Mouse (Mus musculus): Measurements from ENCODE around the gene Fmnl2.

Fmnl2 gene

GRCm38 (mm10) chr2:52864635-52865034 is 7.0 kb downstream of the Fmnl2 start:
- no peak for ATAC-seq (ENCODE audit: low TSS enrichment)

- no peak for ATAC-seq (ENCODE audit: low TSS enrichment)
Measured at GRCm38 (mm10) chr2:52866151-52866550, 8.5 kb downstream of the Fmnl2 start.

DNA sequence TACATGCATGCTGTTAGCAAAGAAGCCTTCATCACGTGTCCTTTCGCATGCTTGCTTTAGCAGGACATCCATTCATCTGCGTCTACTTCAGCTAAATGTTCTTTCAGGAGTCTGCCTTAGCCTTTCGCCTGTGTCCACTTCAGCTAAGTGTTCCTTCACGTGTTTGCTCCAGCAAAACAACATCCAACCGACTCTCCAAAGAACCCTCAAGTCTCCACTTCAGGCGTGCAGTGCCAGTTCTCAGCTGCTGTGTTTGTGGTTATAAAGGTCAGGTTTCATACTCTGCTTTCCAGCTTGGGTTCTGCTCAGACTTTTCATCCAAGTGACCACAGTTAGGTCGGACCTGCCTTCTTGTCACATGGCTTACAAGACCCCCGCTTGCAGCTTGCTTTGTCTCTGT is 10.1 kb downstream of the Fmnl2 start:
- no peak for ATAC-seq (ENCODE audit: low TSS enrichment)

DNA sequence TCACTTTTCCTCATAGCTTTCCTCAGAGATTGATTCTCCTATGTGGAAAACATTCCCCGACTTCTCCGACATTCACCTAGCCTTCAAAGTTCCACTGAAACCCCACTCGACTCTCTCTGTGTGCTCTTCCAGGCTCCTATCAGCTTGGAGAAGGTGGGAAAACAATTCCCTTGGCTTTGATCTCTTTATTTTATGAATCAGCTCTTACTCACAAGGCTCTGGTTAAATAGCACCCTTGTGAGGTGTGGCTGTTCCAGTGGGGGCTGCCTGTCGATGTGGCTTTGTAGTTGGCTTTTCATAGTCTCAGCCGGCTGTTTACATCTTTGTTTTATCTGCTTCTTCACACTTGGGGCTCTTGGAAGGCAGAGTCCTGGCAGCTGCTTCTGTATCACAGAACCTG is 10.5 kb downstream of the Fmnl2 start:
- no peak for ATAC-seq (ENCODE audit: low TSS enrichment)

DNA sequence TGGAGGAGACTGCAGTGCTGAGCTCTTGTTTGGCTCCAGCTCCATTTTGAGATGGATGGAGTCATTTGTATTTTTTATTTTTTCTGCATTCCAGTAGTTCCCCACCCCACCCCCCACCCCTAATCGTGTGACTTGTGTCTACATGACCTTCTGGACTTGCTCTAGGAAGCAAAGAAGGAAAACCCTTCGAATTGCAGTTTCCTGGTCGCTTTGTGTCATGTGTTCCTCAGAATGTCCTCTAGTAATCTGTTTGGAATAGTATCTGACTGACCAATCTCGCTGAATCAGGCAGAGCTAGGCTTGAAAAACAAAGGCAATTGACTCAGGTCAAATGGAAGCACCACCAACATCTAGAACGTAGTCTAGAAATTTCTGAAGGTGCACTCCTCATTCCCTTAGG is 15.0 kb downstream of the Fmnl2 start:
- ATAC-seq (ENCODE audit: low TSS enrichment), result no peak

GRCm38 (mm10) chr2:52873276-52874063 is 15.8 kb downstream of the Fmnl2 start:
- ATAC-seq (ENCODE audit: low TSS enrichment), result peak; percentile 47; the same call in 1 of the 2 replicates

GRCm38 (mm10) chr2:52874721-52875120 is 17.1 kb downstream of the Fmnl2 start:
- ATAC-seq (ENCODE audit: low TSS enrichment), result no peak

GRCm38 (mm10) chr2:52875801-52876200 is 18.1 kb downstream of the Fmnl2 start:
- ATAC-seq (ENCODE audit: low TSS enrichment), result no peak

- no peak for ATAC-seq (ENCODE audit: low TSS enrichment)
Measured at GRCm38 (mm10) chr2:52883401-52883800, 25.7 kb downstream of the Fmnl2 start.

GRCm38 (mm10) chr2:52884082-52884481 is 26.4 kb downstream of the Fmnl2 start:
- ATAC-seq (ENCODE audit: low TSS enrichment), result no peak

DNA sequence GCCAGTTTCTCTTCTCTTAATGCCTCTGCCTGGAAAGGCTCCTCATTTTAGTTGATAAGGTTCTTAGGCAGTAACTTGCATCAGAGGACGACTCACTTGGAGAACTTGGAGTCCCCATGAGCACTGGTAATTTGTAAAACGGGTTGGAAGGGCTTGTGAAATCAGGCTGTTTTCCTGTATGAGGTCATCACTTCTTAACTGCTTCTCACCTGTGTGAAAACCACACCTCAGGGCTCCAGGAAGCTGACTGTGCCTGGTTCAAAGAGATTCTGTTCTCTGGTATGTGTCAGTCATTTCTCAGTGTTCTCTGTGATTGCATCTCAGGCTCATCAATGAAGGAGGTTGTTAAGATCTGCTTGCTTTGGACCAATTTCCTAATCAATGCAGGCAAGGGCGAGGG is 27.4 kb downstream of the Fmnl2 start:
- no peak for ATAC-seq (ENCODE audit: low TSS enrichment)

DNA sequence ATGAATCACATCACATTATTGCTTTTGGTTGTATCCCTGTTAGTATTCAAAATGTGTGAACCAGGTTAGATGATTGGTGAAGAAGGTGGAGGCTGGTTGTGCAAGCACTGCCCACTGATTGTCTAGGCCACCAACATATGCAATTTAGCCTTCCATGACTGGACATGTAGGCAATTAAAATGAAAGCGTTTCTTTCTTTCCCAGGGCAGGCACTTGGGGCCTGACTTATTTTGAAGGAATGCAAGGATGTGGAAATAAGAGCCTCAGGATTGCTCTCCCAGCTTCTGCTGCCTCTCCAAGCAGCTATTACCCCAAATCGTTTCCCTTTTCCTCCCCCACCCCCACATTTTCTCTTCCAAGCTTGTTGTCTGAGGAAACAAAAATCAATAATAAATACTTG is 29.6 kb downstream of the Fmnl2 start:
- no peak for ATAC-seq (ENCODE audit: low TSS enrichment)

- no peak for ATAC-seq (ENCODE audit: low TSS enrichment)
Measured at GRCm38 (mm10) chr2:52891115-52891514, 33.5 kb downstream of the Fmnl2 start.

DNA sequence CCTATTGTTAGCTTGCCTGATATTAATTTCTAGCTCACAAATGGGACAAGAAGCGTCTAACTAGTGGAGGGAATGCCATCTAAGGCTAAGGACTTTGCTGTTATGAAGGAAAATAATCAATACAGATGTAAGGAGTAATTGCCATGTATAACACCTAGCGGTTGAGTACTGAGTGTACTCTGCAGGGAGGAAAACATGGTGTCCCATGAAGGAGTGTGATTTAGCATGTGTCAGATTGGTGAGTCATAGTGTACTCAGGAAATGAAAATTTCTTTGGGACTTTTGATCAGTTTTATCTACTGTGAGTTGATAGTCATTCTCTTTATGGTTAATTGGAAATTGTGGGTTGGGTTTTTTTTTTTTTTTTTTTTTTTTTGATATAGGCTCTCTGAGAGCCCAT is 34.1 kb downstream of the Fmnl2 start:
- no peak for ATAC-seq (ENCODE audit: low TSS enrichment)

DNA sequence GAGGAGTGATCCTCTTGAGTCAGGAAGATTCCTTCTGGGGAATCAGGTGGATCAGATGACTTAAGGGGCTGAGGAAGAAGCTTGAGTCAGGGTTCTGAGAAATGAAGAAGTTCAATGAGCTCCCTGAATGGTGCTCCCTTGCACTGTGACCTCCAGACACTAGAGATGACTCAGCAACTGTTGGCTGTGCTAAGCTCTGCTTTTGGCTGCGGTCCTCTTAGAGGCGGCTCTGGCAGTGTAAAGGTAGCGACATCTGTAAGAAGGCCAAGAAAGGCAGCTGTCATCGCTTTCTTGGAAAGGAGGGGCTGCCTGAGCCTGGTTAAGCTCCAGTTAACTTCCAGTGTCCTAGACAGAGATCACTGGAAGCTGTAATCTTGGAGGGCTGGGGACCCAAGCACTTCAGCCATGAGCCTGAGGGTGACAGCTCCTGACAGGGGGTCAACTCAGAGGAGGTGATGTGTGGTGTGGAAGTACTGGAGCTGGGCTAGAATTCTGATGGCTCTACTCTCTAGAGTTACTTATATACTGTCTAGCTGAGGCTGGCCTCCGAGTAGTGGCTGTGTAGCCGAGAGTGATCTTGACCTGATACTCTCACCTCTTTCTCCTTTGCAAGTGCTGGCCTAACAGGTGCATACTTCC is 37.4 kb downstream of the Fmnl2 start:
- 0 out of 2 replicates have a peak, but pooled peaks have one; percentile 32 for ATAC-seq (ENCODE audit: low TSS enrichment)

DNA sequence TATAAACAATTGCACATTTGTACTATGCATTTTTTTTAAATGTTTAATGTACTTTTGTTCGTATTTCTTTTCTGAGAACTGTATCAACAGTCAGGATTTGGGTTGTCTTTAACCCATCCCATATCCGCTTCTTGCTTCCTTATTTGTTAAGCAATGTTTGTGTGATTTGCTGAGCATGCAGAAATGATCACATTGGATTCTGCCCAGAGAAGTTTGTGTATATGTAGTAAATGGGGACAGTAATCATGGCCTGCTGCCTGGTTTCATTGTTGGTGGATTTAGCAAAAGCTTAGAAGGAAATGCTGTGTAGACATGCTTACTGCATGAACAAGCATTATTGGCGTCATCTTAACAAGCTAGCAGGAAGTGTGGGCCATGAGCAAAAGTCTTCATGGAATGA is 39.3 kb downstream of the Fmnl2 start:
- ATAC-seq (ENCODE audit: low TSS enrichment), result no peak

DNA sequence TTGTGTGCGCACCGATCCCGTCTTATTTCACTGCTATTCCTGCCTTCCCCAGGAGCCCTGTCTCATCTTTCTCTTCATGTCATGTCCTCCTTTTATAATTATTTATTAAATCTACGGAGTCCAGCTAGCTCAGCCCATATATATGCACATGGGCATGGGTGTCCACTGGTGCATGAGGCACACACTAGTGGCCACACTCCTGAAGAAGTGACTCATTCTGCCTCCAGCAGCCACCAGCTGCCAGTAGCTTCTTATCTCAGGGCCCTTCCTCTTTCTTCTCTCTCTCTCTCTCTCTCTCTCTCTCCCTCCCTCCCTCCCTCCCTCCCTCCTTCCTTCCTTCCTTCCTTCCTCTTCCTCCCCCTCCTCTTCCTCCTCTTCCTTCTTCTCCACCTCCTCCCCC is 43.1 kb downstream of the Fmnl2 start:
- no peak for ATAC-seq (ENCODE audit: low TSS enrichment)

DNA sequence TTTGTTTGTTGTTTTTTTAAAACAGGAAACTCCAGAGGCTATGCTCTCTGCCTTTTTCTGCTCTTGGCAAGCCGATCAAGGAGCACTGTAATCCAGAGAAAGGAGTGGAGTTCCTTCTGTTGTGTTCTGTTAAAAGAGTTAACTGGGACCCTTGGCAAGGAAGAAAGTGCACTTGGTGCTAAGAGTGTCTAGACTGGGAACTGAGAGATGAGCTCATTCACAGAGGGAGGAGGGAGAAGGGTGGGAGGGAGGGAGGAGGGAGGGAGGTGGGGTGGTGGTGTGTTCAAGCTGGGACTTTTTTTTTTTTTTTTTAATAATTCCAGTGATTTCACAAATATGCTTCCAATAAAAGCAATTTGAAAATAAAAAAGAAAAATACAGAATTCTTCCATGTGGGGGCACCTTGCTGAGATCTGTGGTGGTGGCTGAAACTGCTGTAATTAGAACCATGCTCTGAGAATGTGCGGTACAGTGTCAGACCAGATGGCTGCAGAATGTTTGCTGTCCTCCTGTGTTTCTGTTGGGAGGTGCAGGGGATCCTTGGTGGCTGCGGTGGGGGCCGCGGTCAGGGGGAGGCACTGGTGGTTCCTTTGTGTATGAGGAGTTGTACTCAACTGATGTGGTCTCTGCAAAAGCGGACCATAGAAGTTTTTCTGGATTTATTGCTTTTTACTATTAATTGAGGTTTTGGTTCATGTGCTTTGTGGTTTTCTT is 43.8 kb downstream of the Fmnl2 start:
- peak; percentile 70 for ATAC-seq (ENCODE audit: low TSS enrichment)

- no peak for ATAC-seq (ENCODE audit: low TSS enrichment)
Measured at GRCm38 (mm10) chr2:52902456-52902855, 44.8 kb downstream of the Fmnl2 start.

- no peak for ATAC-seq (ENCODE audit: low TSS enrichment)
Measured at GRCm38 (mm10) chr2:52903228-52903963, 45.7 kb downstream of the Fmnl2 start.

GRCm38 (mm10) chr2:52904526-52904925 is 46.9 kb downstream of the Fmnl2 start:
- no peak for ATAC-seq (ENCODE audit: low TSS enrichment)

DNA sequence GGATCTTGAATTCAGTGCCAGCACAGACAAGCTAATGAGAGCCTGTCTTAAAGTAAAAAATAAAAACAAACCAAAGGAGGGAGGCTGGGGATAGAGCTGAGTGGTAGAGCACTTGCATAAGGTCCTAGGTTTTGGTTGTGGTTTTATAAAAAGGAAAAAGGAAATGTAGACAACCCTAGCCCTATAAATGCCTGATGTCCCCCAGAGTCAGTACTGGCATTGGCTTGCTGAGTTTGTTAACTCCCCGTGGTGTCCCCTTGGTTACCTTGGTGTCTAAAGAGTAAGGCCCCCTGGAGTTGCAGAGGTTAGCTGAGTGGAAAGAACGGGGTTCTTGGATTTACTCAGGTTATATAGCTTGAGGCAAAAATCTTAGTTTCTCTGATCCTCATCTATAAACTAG is 55.7 kb downstream of the Fmnl2 start:
- no peak for ATAC-seq (ENCODE audit: low TSS enrichment)
